Mouse (Mus musculus) intestine, embryonic 14.5 days (tissue): ENCODE data around the gene Cd3e. TPM values are rescaled to one million over a fixed set of nuclear protein-coding genes. Genes with fewer than 3 reads are reported as not detected.
"Not testable (repeated sequence)": the region's sequence is repeated elsewhere in the genome, so short reads cannot be mapped to it uniquely, and the experiment has no call there.

ENCODE experiments used
- ATAC-seq: fragments of 200-750 bp; cut with Nextera tagmentation; replicated peaks from 2 replicates; pipeline ENCODE4 v1.8.0; 2017; ENCODE audit warnings: low read depth, moderate number of reproducible peaks, moderate TSS enrichment, moderate library complexity; ENCODE audit not compliant: low FRiP score, low TSS enrichment
- DNase-seq: peaks from one replicate; pipeline ENCODE4 v3.0.0-alpha.2; 2018; ENCODE audit warnings: low spot score
- H3K27ac ChIP-seq: fragments of 300-500 bp; sonication (generic); 2 replicates; pipeline ENCODE4 v1.5.1; 2014; ENCODE audit warnings: low read depth, mild to moderate bottlenecking, control low read depth
- H3K27me3 ChIP-seq: fragments of 300-500 bp; sonication (generic); replicated peaks from 2 replicates; pipeline ENCODE4 v1.6.1; 2014; ENCODE audit warnings: low read length, control low read depth; ENCODE audit not compliant: control insufficient read depth, insufficient read depth
- H3K36me3 ChIP-seq: fragments of 300-500 bp; sonication (generic); 2 replicates; pipeline ENCODE4 v1.6.1; 2014; ENCODE audit warnings: low read length, control low read depth; ENCODE audit not compliant: control insufficient read depth, insufficient read depth
- H3K4me1 ChIP-seq: fragments of 300-500 bp; sonication (generic); replicated peaks from 2 replicates; pipeline ENCODE4 v1.6.1; 2014; ENCODE audit warnings: low read length, control low read depth, mixed read lengths; ENCODE audit not compliant: control insufficient read depth, insufficient read depth
- H3K4me2 ChIP-seq: fragments of 300-500 bp; sonication (generic); 2 replicates; pipeline ENCODE4 v1.6.1; 2014; ENCODE audit warnings: low read length
- H3K4me3 ChIP-seq: fragments of 300-500 bp; sonication (generic); 2 replicates; pipeline ENCODE4 v1.5.1; 2014; ENCODE audit warnings: low read depth, low read length, control low read depth, mixed read lengths
- H3K9ac ChIP-seq: fragments of 300-500 bp; sonication (generic); 2 replicates; pipeline ENCODE4 v1.6.1; 2014; ENCODE audit warnings: mild to moderate bottlenecking, low read length
- H3K9me3 ChIP-seq: fragments of 300-500 bp; sonication (generic); 2 replicates; pipeline ENCODE4 v1.6.1; 2016; ENCODE audit warnings: low read length, control low read depth; ENCODE audit not compliant: control insufficient read depth
- WGBS: fragments of 180-500 bp; shearing (Covaris S2); extraction: QIAGEN DNeasy Blood & Tissue Kit; methylation state at CpG from one replicate; pipeline ENCODE4 v1.1.7; 2014; 5-methylcytosine and 5-hydroxymethylcytosine counted together
- polyA plus RNA-seq: library from polyadenylated mRNA; unstranded; fragments of >200 nt; fragmentation: Nextera tagmentation; extraction: Ambion mirVana; gene quantifications from 2 replicates; pipeline ENCODE4 v1.2.1, GENCODE M21; 2014

Cd3e gene
- polyA plus RNA-seq, 1 experiment from 2014 or later: 0.49 TPM

DNA sequence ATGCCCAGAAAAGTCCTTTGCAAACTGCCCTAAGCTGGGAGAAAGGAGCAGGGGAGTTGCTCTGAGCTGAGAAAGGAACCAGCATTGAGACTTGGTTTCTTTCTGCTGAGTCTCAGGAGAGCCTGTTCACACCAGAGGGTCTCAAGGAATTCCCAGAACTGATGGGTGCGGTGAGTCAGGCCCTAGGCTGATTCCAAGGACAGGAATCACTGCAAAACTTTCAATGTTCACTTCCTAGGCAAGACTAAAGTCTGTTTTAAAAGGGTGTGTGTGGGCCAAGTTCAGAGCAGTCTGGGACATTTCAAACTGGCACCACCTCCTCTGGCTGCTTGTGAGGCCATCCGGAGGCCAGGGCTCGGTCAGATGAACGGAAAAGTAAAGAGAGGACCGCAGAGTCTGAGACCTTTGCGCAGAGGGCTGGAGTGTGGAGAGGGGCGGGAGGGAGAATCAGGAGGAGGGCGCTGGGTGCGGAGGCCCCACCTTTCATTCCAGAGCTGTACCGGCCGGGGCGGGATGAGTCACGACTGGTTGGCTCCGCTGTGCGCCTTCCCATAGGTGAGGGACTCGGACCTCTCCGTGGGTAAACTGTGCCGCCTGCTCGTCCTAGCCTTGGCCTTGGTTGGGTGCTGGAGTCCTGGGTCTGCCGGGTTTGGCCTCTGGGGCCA, 32.8 kb upstream of the Cd3e start:
- DNase-seq (peak; percentile 83), ATAC-seq (peak; percentile 97)
- peak overlapping the region; percentile 43 for H3K9ac ChIP-seq
- H3K4me3 ChIP-seq: peak overlapping the region; percentile 34
- peak overlapping the region; percentile 61 for H3K27ac ChIP-seq
- H3K9me3 ChIP-seq: no peaks in the 10 kb centered on the region
- H3K4me2 ChIP-seq: peak overlapping the region; percentile 51
- peaks cover 5% of the 10 kb centered on the region; the same call in 1 of the 2 replicates for H3K4me1 ChIP-seq
- under 1% methylated on average over 20 of the region's 20 CpGs for WGBS
- no peaks in the 10 kb centered on the region for H3K36me3 ChIP-seq
- H3K27me3 ChIP-seq: peaks cover 44% of the 10 kb centered on the region

DNA sequence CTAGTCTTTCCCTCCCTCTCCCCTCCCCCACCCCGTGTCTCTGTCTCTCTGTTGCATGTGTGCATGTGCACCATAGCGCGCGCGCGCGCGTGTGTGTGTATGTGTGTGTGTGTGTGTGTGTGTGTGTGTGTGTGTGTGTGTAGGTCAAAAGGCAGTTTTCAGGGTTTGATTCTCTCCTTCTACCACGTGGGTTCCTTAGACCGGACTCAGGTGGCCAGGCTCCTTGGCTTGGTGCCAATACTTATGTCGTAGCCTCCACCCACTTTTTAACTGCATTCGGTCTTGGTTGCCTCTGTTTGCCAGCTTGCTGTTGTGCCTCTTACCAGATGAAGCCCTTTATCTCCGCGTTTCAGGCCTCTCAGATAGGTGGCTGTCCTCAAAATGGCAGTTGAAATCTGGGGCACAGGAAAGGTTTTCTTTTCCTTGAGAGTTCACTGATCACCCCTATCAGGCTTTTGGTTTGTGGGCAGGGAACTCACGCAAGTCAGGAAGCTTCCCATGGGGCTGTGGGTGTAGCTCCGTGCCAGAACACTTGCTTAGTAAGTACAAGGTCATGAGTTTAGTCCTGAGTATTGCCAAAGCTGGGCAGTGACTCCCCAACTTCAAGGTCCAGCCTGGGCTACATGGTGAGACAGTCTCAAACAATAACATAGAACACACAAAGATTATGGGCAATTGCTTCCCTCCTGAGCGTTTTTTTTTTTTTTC, 31.9 kb upstream of the Cd3e start:
- no peak overlapping the region for H3K9ac ChIP-seq
- no peak for ATAC-seq

DNA sequence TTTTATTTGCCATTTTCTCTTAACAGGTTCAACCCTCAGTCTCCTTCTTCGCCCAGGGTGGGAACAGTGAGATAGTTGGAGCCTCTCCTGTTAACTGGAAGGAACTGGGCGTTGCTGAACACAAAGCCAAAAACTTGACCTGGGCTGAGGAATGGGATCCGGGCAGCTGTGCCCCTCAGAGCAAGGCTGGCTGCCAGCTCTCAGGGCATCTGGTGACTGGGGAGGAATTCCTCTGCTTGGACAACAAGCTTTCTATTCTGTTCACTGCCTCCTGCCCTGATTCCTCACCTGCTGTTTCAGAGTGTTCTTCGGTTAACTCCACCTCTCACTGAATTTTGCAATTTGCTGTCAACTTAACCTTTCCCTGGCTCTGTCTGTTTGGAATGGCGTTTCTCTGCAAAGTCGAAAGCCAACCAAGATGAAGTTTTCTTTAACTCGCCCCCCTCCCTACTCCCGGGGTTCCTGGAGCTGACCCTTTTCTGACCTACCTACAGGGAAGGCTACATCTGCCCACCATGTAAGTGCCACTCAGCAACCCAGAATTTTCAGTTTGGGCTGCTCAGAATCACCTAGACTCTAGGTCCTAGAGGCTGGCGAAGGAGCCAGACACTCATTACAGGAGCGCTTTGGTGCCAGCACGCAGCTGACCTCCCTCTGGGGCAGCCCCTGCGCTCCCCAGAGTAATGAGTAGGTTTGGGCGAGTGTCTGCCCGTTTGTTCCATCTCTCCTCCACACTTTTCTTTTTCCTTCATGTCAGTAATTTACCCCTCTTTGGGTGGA, 30.8 kb upstream of the Cd3e start:
- ATAC-seq (no peak), DNase-seq (no peak)
- no peaks in the 10 kb centered on the region for H3K9me3 ChIP-seq
- H3K4me3 ChIP-seq: no peak overlapping the region
- H3K27me3 ChIP-seq: peaks cover 44% of the 10 kb centered on the region
- peaks cover 5% of the 10 kb centered on the region; the same call in 1 of the 2 replicates for H3K4me1 ChIP-seq
- H3K4me2 ChIP-seq: peak overlapping the region; percentile 15
- no peaks in the 10 kb centered on the region for H3K36me3 ChIP-seq
- WGBS: 18% methylated on average over 14 of the region's 14 CpGs
- no peak overlapping the region for H3K27ac ChIP-seq
- H3K9ac ChIP-seq: no peak overlapping the region

More for the DNA sequence above, 31.9 kb upstream of the Cd3e start:
- H3K4me2 ChIP-seq: peak overlapping the region; percentile 15
- peaks cover 44% of the 10 kb centered on the region for H3K27me3 ChIP-seq
- no peaks in the 10 kb centered on the region for H3K9me3 ChIP-seq
- peaks cover 5% of the 10 kb centered on the region; the same call in 1 of the 2 replicates for H3K4me1 ChIP-seq
- H3K36me3 ChIP-seq: no peaks in the 10 kb centered on the region
- DNase-seq: peak; percentile 65
- no peak overlapping the region for H3K4me3 ChIP-seq
- 43% methylated on average over 17 of the region's 17 CpGs for WGBS
- H3K27ac ChIP-seq: no peak overlapping the region

DNA sequence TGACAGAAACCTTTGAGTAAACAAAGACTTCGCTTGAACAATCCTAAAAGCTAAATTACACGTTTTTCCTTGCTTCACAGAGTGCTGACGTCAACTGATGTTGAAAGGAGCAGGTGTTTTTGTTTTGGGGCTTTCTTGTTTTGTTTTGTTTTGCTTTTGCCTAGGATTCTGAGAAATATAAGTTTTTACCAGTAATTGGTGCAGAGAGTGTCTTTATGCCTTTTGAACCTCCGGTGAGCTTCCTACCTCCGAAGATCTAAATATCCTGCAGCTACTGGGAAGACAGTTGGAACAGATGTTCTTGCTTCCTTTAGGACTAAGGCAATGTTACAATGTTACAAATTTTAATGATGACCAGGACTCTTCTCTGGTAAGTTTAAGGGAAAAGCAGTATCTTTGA, 30.1 kb upstream of the Cd3e start, which contains the start of gene Mpzl2:
TSS of gene Mpzl2 (plus strand) at position 301 of the 400 bp plus-strand sequence.
- Histone ChIP-seq H3K9me3 (no peaks in the 10 kb centered on the region), H3K27ac (no peak within 1 kb of the TSS), H3K9ac (no peak within 1 kb of the TSS), H3K4me1 (peaks cover 5% of the 10 kb centered on the region; the same call in 1 of the 2 replicates), H3K4me3 (no peak within 1 kb of the TSS), H3K27me3 (peaks cover 44% of the 10 kb centered on the region), H3K36me3 (no peaks in the 10 kb centered on the region), H3K4me2 (peak within 1 kb of the TSS; percentile 15)
- ATAC-seq (no peak), DNase-seq (no peak)
- 39% methylated on average over 5 of the region's 5 CpGs for WGBS

DNA sequence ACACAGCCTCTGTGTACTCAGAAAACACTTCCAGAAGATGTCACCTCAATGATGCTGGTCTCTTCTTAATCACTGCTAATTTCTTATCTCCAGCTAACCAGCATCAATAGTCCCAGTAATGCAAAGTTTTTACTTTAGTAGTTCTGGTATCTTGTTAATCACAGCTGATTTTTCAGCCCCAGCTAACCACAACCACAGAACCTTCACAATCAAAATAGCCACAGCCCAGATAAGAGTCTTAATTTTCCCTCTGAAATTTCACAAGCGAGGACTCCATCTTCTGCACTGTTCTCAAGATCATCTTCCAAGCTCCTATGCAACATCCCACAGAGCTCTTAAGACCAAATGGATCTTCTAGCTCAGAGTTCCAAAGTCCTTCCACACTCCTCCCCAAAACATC, 28.4 kb upstream of the Cd3e start:
- not testable (repeated sequence) for H3K4me3 ChIP-seq, H3K36me3 ChIP-seq, H3K27ac ChIP-seq, DNase-seq, H3K9me3 ChIP-seq, H3K9ac ChIP-seq, ATAC-seq, H3K4me1 ChIP-seq, H3K4me2 ChIP-seq
- H3K27me3 ChIP-seq: peaks cover 38% of the 10 kb centered on the region
- WGBS: 81% methylated on average over 1 of the region's 1 CpGs

DNA sequence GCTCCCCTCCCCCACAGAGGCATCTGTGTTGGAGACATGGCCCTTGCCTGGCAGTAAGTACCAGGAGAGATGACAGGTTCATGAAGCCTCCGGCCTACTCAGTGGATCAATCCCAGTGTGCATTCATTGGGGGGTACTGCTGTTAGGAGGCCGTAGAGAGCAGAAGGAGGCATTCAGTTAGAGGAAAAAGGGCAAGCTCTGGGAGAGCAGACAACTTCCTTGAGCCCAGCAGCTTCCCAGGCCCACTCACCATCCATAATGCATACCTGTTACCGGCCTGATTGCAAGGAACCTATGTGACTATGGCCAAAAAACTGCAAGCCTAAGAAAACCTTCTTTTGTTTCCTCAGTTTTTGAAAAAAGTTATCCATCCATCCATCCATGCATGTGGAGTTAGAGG, 25.1 kb upstream of the Cd3e start:
- H3K4me1 ChIP-seq: no peaks in the 10 kb centered on the region
- 80% methylated on average over 3 of the region's 3 CpGs for WGBS
- no peak overlapping the region for H3K9ac ChIP-seq
- H3K36me3 ChIP-seq: no peaks in the 10 kb centered on the region
- H3K4me2 ChIP-seq: no peak overlapping the region
- H3K9me3 ChIP-seq: no peaks in the 10 kb centered on the region
- DNase-seq (no peak), ATAC-seq (no peak)
- H3K27ac ChIP-seq: no peak overlapping the region
- H3K27me3 ChIP-seq: peaks cover 10% of the 10 kb centered on the region; the same call in 1 of the 2 replicates
- H3K4me3 ChIP-seq: no peak overlapping the region

DNA sequence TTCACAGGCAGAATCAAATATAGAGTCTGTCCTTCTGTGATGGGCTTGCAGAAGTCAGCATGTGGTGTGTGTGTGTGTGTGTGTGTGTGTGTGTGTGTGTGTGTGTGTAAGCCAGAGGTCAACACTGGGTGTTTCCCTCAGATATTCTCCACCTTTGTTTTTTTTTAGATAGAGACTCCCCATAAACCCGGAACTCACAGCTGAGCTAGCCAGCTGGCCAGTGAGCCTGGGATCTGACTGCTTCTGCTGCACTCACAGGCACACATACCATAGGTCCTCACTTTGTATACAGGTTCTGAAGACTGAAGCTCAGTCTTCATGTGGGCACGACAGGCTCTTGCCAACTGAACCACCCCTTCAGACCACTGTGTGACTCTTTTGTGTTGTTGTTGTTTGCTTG, 22.8 kb upstream of the Cd3e start:
- DNase-seq (no peak), ATAC-seq (no peak)
- Histone ChIP-seq H3K4me1 (no peaks in the 10 kb centered on the region), H3K27me3 (no peaks in the 10 kb centered on the region), H3K27ac (no peak overlapping the region), H3K9me3 (no peaks in the 10 kb centered on the region), H3K36me3 (no peaks in the 10 kb centered on the region), H3K4me2 (no peak overlapping the region), H3K9ac (no peak overlapping the region), H3K4me3 (no peak overlapping the region)
- WGBS: 59% methylated on average over 2 of the region's 2 CpGs

DNA sequence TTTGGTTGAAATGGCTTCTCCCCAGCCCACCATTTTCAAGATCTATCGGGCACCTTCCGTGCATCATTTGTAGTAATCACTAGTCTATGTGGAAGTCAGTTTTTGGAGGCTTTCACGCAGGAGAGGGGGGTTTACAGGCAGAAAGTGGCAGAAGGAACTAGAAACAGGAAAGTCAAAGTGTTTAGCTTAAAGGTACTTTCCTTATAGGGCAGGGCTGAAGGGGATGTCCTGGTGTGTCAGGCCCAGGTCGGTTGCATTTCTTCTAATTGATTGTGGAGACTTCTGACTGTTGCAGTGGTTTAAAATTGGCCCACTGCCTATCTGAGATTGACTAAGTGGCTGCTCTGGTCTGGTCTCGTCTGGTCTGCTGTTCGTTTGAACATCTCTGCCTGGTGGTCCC, 20.9 kb upstream of the Cd3e start:
- Histone ChIP-seq H3K36me3 (no peaks in the 10 kb centered on the region), H3K27me3 (no peaks in the 10 kb centered on the region), H3K4me1 (no peaks in the 10 kb centered on the region), H3K27ac (no peak overlapping the region), H3K9me3 (no peaks in the 10 kb centered on the region), H3K4me2 (no peak overlapping the region), H3K4me3 (no peak overlapping the region), H3K9ac (no peak overlapping the region)
- 66% methylated on average over 6 of the region's 6 CpGs for WGBS
- ATAC-seq (no peak), DNase-seq (no peak)
